Mouse (Mus musculus) limb, embryonic 13.5 days (tissue): ENCODE data around the gene Patj. TPM values are rescaled to one million over a fixed set of nuclear protein-coding genes. Genes with fewer than 3 reads are reported as not detected.
A peak's percentile ranks its signal among the peaks of the same experiment; 100 is the strongest.

ENCODE experiments used
- ATAC-seq: fragments of 200-750 bp; cut with Nextera tagmentation; 2 replicates; pipeline ENCODE4 v1.8.0; 2017; ENCODE audit warnings: low read depth, moderate number of reproducible peaks, moderate TSS enrichment; ENCODE audit not compliant: low FRiP score
- H3K27ac ChIP-seq: fragments of 300-500 bp; sonication (generic); 2 replicates; pipeline ENCODE4 v1.5.1; 2015; ENCODE audit warnings: inconsistent platforms, mild to moderate bottlenecking, moderate library complexity
- H3K27me3 ChIP-seq: fragments of 300-500 bp; sonication (generic); 2 replicates; pipeline ENCODE4 v1.6.1; 2015; ENCODE audit warnings: mild to moderate bottlenecking, inconsistent platforms
- H3K36me3 ChIP-seq: fragments of 300-500 bp; sonication (generic); 2 replicates; pipeline ENCODE4 v1.6.1; 2015; ENCODE audit warnings: inconsistent platforms, mild to moderate bottlenecking, moderate library complexity
- H3K4me1 ChIP-seq: fragments of 300-500 bp; sonication (generic); 2 replicates; pipeline ENCODE4 v1.6.1; 2015; ENCODE audit warnings: inconsistent platforms
- H3K4me2 ChIP-seq: fragments of 300-500 bp; sonication (generic); replicated peaks from 2 replicates; pipeline ENCODE4 v1.6.1; 2015; ENCODE audit warnings: inconsistent platforms, mild to moderate bottlenecking, moderate library complexity
- H3K4me3 ChIP-seq: fragments of 300-500 bp; sonication (generic); 2 replicates; pipeline ENCODE4 v1.5.1; 2015; ENCODE audit warnings: moderate library complexity, mild to moderate bottlenecking, inconsistent platforms
- H3K9ac ChIP-seq: fragments of 300-500 bp; sonication (generic); 2 replicates; pipeline ENCODE4 v1.6.1; 2015; ENCODE audit warnings: mild to moderate bottlenecking, inconsistent platforms
- H3K9me3 ChIP-seq: fragments of 300-500 bp; sonication (generic); 2 replicates; pipeline ENCODE4 v1.6.1; 2016; ENCODE audit warnings: inconsistent platforms
- WGBS: fragments of 180-500 bp; shearing (Covaris S2); methylation state at CpG from one replicate; pipeline ENCODE4 v1.1.7; 2015; 5-methylcytosine and 5-hydroxymethylcytosine counted together
- microRNA-seq: library from miRNA; unstranded; fragments of <30 nt; microRNA quantifications from one replicate; pipeline ENCODE4, GENCODE M21; 2016
- polyA plus RNA-seq: library from polyadenylated mRNA; unstranded; fragments of >200 nt; fragmentation: Nextera tagmentation; extraction: Ambion mirVana; gene quantifications from 2 replicates; pipeline ENCODE4 v1.2.1, GENCODE M21; 2015

The Patj gene
- polyA plus RNA-seq, 1 experiment from 2014 or later, result 19.0 TPM

GRCm38 (mm10) chr4:98758012-98758821 is 362.6 kb downstream of the Patj start:
- Histone ChIP-seq H3K4me2 (no peak overlapping the region), H3K36me3 (peaks cover 67% of the 10 kb centered on the region), H3K4me1 (peaks cover 7% of the 10 kb centered on the region; the same call in 1 of the 2 replicates), H3K9me3 (no peaks in the 10 kb centered on the region), H3K27me3 (no peaks in the 10 kb centered on the region), H3K4me3 (no peak overlapping the region), H3K9ac (no peak overlapping the region), H3K27ac (no peak overlapping the region)
- ATAC-seq, result peak; percentile 37
- WGBS, result 62% methylated on average over 4 of the region's 4 CpGs

DNA sequence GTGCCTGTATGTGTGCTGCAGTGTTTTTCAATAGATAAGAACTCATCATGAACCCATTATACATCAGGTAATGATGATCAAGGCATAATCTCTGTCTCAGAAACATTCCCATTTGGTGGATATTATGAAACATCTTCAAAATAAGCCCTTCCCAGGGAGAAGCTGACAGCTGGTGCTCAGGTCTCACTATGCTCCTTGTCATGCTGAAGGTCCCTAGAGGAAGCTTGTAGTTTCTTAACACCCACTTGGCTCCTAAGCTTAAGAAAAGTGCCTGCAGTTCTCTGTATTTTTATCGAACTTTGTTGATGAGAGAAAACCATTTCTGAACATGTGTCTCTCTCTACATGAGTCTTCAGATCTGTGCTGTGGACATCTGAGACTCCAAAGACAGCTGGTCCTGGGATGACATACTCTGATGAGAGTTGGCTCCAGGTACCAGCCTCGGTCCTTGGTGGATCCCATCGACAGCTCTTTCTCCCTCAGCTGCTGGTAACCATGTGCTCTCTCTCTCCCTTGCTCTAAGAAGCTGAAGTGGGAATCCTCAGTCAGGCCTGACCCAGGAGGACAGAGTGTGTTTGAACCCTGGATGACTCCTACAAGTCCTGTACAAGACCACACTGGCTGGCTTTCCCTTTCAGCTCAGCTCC is 363.4 kb downstream of the Patj start:
- no peak for ATAC-seq
- WGBS, result 78% methylated on average over 3 of the region's 3 CpGs

GRCm38 (mm10) chr4:98767134-98768133 is 371.8 kb downstream of the Patj start:
- H3K9ac ChIP-seq, result no peak overlapping the region
- no peak overlapping the region; the same call in 1 of the 2 replicates for H3K27ac ChIP-seq
- 58% methylated on average over 14 of the region's 14 CpGs for WGBS
- peaks cover 7% of the 10 kb centered on the region; the same call in 1 of the 2 replicates for H3K9me3 ChIP-seq
- no peak for ATAC-seq
- no peak overlapping the region for H3K4me3 ChIP-seq
- H3K36me3 ChIP-seq, result peaks cover 62% of the 10 kb centered on the region
- no peaks in the 10 kb centered on the region for H3K27me3 ChIP-seq
- no peak overlapping the region for H3K4me2 ChIP-seq
- H3K4me1 ChIP-seq, result peaks cover 14% of the 10 kb centered on the region

More for the DNA sequence above, 363.4 kb downstream of the Patj start:
- Histone ChIP-seq H3K4me1 (peaks cover 7% of the 10 kb centered on the region; the same call in 1 of the 2 replicates), H3K36me3 (peaks cover 72% of the 10 kb centered on the region), H3K9me3 (no peaks in the 10 kb centered on the region), H3K4me2 (no peak overlapping the region), H3K27ac (no peak overlapping the region), H3K27me3 (no peaks in the 10 kb centered on the region), H3K4me3 (no peak overlapping the region), H3K9ac (no peak overlapping the region)

Small RNAs within 50 kb of the gene (microRNA-seq; reads per million reads assigned to microRNA genes)
- gene Gm22625 (not detected), gene Gm26154 (not detected)

Other genes starting within 250 kb of the Patj start
- gene Tm2d1, start 12.5 kb upstream of the Patj start, polyA plus RNA-seq, result 97.7 and 106 TPM in 2 replicates